Mouse (Mus musculus): ENCODE data around the gene 9130213A22Rik.
A peak's percentile ranks its signal among the peaks of the same experiment; 100 is the strongest.

The 9130213A22Rik gene

DNA sequence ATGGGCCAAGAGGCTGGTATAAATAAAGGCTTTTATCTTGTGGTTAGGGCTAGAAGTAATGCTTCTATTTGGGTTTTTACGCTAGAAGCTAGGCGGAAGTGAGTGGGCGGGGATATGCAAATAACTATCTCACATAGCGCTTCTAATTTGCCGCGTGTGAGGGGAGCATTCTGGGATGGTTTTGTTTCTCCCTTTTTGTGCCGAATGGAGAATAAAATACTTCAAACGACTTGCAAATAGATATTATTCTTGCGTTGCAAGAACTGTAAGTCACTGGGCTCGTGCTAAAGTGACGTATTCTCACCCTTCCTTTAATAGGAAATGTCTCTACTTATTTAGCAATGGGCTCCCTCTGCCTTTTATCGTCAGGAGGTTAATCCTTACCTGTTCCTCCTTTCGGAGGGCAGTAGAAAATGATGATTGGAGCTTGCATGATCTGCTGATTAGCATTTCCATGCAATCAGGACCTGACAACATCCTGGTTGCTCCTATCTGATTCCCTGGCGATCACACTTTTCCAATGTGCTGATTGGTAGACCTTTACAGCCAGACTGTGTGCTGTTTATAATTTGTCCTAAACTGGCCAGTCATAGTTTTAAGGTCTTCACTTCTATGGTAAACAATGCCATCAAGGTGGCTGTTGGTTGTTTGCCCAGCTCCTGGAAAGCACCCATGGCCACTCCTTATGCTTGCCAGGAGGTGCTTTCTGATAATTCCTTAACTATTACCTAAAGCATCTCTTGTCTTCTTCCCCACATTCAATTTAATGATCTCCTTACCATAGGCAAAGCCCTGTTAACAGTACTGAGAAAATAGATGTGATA is 49.1 kb downstream of the 9130213A22Rik start:
- DNase-seq: peak; percentile 90

DNA sequence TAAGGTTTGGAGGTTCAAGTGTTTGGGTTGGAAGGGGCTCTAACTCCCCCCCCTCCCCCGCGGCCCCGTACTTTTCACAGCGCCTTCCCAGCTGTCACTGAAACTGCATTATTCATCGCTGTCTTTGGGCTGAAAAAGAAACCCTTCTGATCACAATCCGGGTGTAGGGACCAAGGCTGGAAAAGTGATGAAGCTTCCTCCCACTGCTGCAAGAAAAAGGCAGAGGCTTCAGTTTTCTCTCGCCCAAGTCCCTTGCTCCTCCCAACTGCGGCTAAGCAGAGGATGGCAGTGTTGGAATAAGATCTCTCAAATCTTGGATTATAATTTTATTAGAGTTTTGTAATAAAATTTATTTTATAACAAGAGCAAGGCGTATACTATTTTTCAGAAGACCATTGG is 49.7 kb downstream of the 9130213A22Rik start:
- no peak for DNase-seq

- DNase-seq: no peak
Observed at GRCm38 (mm10) chr11:69072234-69072633, 50.2 kb downstream of the 9130213A22Rik start.

DNA sequence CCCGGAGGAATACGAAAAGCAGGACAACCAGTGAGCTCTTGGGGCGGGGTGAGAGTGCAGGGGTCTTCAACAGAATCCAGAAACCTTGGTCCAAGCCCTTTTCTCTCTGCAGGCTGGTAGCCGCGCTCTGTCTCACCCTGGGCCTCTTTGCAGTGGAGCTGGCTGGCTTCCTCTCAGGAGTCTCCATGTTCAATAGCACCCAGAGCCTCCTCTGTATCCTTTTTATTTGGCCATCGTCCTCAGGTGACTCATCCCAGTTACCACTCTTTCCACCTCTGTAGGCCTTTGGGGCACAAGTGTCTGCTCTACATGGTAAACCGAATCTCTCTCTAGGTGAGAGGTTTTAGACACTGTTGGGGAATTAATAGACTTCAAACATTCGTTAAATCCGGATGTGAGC is 51.1 kb downstream of the 9130213A22Rik start:
- no peak for DNase-seq

- DNase-seq: peak; percentile 94
Observed at GRCm38 (mm10) chr11:69070590-69071222, 51.7 kb downstream of the 9130213A22Rik start, which contains the start of gene Tmem107. Gene Tmem107 (plus strand): TSS chr11:69070806.

GRCm38 (mm10) chr11:69070093-69070492 is 52.3 kb downstream of the 9130213A22Rik start:
- no peak for DNase-seq

All from cerebellum, adult 11-12 months (tissue).